Mouse (Mus musculus) kidney, postnatal 0 days (tissue): ENCODE data around the gene Large2. TPM values are rescaled to one million over a fixed set of nuclear protein-coding genes. Genes with fewer than 3 reads are reported as not detected.

Source experiments
- ATAC-seq: fragments of 200-750 bp; cut with Nextera tagmentation; replicated peaks from 2 replicates; pipeline ENCODE4 v1.8.0; 2017; ENCODE audit warnings: low read depth, moderate number of reproducible peaks, moderate TSS enrichment, moderate library complexity; ENCODE audit not compliant: low FRiP score
- DNase-seq: peaks from one replicate; pipeline ENCODE4 v3.0.0-alpha.2; 2016; ENCODE audit warnings: low spot score
- H3K27ac ChIP-seq: fragments of 300-500 bp; sonication (generic); 2 replicates; pipeline ENCODE4 v1.5.1; 2014; ENCODE audit warnings: mild to moderate bottlenecking
- H3K27me3 ChIP-seq: fragments of 300-500 bp; sonication (generic); 2 replicates; pipeline ENCODE4 v1.6.1; 2014; ENCODE audit warnings: low read length, mixed read lengths; ENCODE audit not compliant: insufficient read depth
- H3K36me3 ChIP-seq: fragments of 300-500 bp; sonication (generic); 2 replicates; pipeline ENCODE4 v1.6.1; 2014; ENCODE audit warnings: low read length, mixed read lengths; ENCODE audit not compliant: insufficient read depth
- H3K4me1 ChIP-seq: fragments of 300-500 bp; sonication (generic); replicated peaks from 2 replicates; pipeline ENCODE4 v1.6.1; 2014; ENCODE audit warnings: antibody characterized with exemption, low read length, mixed read lengths; ENCODE audit not compliant: insufficient read depth
- H3K4me2 ChIP-seq: fragments of 300-500 bp; sonication (generic); 2 replicates; pipeline ENCODE4 v1.6.1; 2014; ENCODE audit warnings: mild to moderate bottlenecking, low read length, moderate library complexity, mixed read lengths
- H3K4me3 ChIP-seq: fragments of 300-500 bp; sonication (generic); replicated peaks from 2 replicates; pipeline ENCODE4 v1.5.1; 2014; ENCODE audit warnings: low read depth, low read length
- H3K9ac ChIP-seq: fragments of 300-500 bp; sonication (generic); 2 replicates; pipeline ENCODE4 v1.6.1; 2014; ENCODE audit warnings: low read depth, low read length
- H3K9me3 ChIP-seq: fragments of 300-500 bp; sonication (generic); replicated peaks from 2 replicates; pipeline ENCODE4 v1.6.1; 2016; ENCODE audit warnings: low read length, inconsistent platforms, mixed read lengths
- CTCF ChIP-seq: IDR thresholded peaks from 2 replicates; pipeline ENCODE4 v1.5.1; 2016; ENCODE audit warnings: antibody characterized with exemption, low read depth, mild to moderate bottlenecking, moderate library complexity
- WGBS: fragments of 180-500 bp; shearing (Covaris S2); extraction: QIAGEN DNeasy Blood & Tissue Kit; methylation state at CpG from one replicate; pipeline ENCODE4 v1.1.7; 2014; 5-methylcytosine and 5-hydroxymethylcytosine counted together
- polyA plus RNA-seq: library from polyadenylated mRNA; unstranded; fragments of >200 nt; fragmentation: Nextera tagmentation; extraction: Ambion mirVana; gene quantifications from 2 replicates; pipeline ENCODE4 v1.2.1, GENCODE M21; 2015

Gene Large2
- polyA plus RNA-seq, 1 experiment from 2014 or later: 30.6 TPM

- Histone ChIP-seq H3K36me3 (peaks cover 75% of the 10 kb centered on the region), H3K4me3 (no peak overlapping the region), H3K4me1 (no peaks in the 10 kb centered on the region), H3K9me3 (no peaks in the 10 kb centered on the region), H3K27ac (no peak overlapping the region), H3K9ac (no peak overlapping the region), H3K27me3 (no peaks in the 10 kb centered on the region), H3K4me2 (no peak overlapping the region)
- DNase-seq (no peak), ATAC-seq (no peak)
- no peak for TF ChIP-seq CTCF
- 90% methylated on average over 10 of the region's 10 CpGs for WGBS
These were observed 37.0 kb upstream of the Large2 start for GRCm38 (mm10) chr2:92411705-92412104.

GRCm38 (mm10) chr2:92408309-92409045 lies 33.8 kb upstream of the Large2 start:
- TF ChIP-seq CTCF: no peak
- no peak overlapping the region for H3K4me2 ChIP-seq
- peaks cover 71% of the 10 kb centered on the region for H3K36me3 ChIP-seq
- H3K27ac ChIP-seq: no peak overlapping the region
- no peaks in the 10 kb centered on the region for H3K27me3 ChIP-seq
- no peaks in the 10 kb centered on the region for H3K4me1 ChIP-seq
- no peak overlapping the region for H3K4me3 ChIP-seq
- ATAC-seq (peak; percentile 57), DNase-seq (no peak)
- 87% methylated on average over 18 of the region's 18 CpGs for WGBS
- H3K9me3 ChIP-seq: no peaks in the 10 kb centered on the region
- no peak overlapping the region for H3K9ac ChIP-seq

- H3K4me2 ChIP-seq: no peak overlapping the region
- no peak for DNase-seq
- WGBS: 95% methylated on average over 7 of the region's 7 CpGs
- no peak overlapping the region for H3K4me3 ChIP-seq
- no peaks in the 10 kb centered on the region for H3K9me3 ChIP-seq
- H3K27me3 ChIP-seq: no peaks in the 10 kb centered on the region
- H3K27ac ChIP-seq: no peak overlapping the region
- peaks cover 44% of the 10 kb centered on the region for H3K36me3 ChIP-seq
- ATAC-seq: no peak
- H3K9ac ChIP-seq: no peak overlapping the region
- no peak for TF ChIP-seq CTCF
- no peaks in the 10 kb centered on the region for H3K4me1 ChIP-seq
These were observed 31.0 kb upstream of the Large2 start for GRCm38 (mm10) chr2:92405687-92406086.

GRCm38 (mm10) chr2:92404737-92405136 lies 30.1 kb upstream of the Large2 start:
- WGBS: 85% methylated on average over 6 of the region's 6 CpGs
- no peak for ATAC-seq

GRCm38 (mm10) chr2:92403776-92404319 lies 29.2 kb upstream of the Large2 start:
- DNase-seq (no peak), ATAC-seq (no peak)
- peaks cover 29% of the 10 kb centered on the region; the same call in 1 of the 2 replicates for H3K36me3 ChIP-seq
- no peak overlapping the region for H3K4me3 ChIP-seq
- no peak for TF ChIP-seq CTCF
- no peaks in the 10 kb centered on the region for H3K27me3 ChIP-seq
- H3K27ac ChIP-seq: no peak overlapping the region
- H3K9me3 ChIP-seq: no peaks in the 10 kb centered on the region
- 93% methylated on average over 5 of the region's 5 CpGs for WGBS
- no peak overlapping the region for H3K4me2 ChIP-seq
- H3K9ac ChIP-seq: no peak overlapping the region
- no peaks in the 10 kb centered on the region for H3K4me1 ChIP-seq

More at GRCm38 (mm10) chr2:92404737-92405136, 30.1 kb upstream of the Large2 start:
- Histone ChIP-seq H3K4me1 (no peaks in the 10 kb centered on the region), H3K27me3 (no peaks in the 10 kb centered on the region), H3K9ac (no peak overlapping the region), H3K9me3 (no peaks in the 10 kb centered on the region), H3K4me2 (no peak overlapping the region), H3K36me3 (peaks cover 36% of the 10 kb centered on the region), H3K4me3 (no peak overlapping the region), H3K27ac (no peak overlapping the region)
- no peak for DNase-seq
- no peak for TF ChIP-seq CTCF

GRCm38 (mm10) chr2:92402591-92403326 lies 28.1 kb upstream of the Large2 start:
- H3K27me3 ChIP-seq: no peaks in the 10 kb centered on the region
- H3K4me3 ChIP-seq: no peak overlapping the region
- H3K9me3 ChIP-seq: no peaks in the 10 kb centered on the region
- H3K9ac ChIP-seq: no peak overlapping the region
- no peak for DNase-seq
- peaks cover 18% of the 10 kb centered on the region; the same call in 1 of the 2 replicates for H3K36me3 ChIP-seq
- H3K4me1 ChIP-seq: no peaks in the 10 kb centered on the region
- ATAC-seq: peak; percentile 50; the same call in 1 of the 2 replicates
- H3K4me2 ChIP-seq: no peak overlapping the region
- 85% methylated on average over 4 of the region's 4 CpGs for WGBS
- no peak overlapping the region for H3K27ac ChIP-seq
- no peak for TF ChIP-seq CTCF
